Mouse (Mus musculus) liver, embryonic 12.5 days (tissue): ENCODE data around the gene Ltbp4. TPM values are rescaled to one million over a fixed set of nuclear protein-coding genes. Genes with fewer than 3 reads are reported as not detected.
A peak's percentile ranks its signal among the peaks of the same experiment; 100 is the strongest.

Experiments used
- ATAC-seq: fragments of 200-750 bp; cut with Nextera tagmentation; 2 replicates; pipeline ENCODE4 v1.8.0; 2017; ENCODE audit warnings: moderate number of reproducible peaks, mild to moderate bottlenecking, moderate library complexity
- H3K27ac ChIP-seq: fragments of 300-500 bp; sonication (generic); 2 replicates; pipeline ENCODE4 v1.5.1; 2016; ENCODE audit warnings: mild to moderate bottlenecking
- H3K27me3 ChIP-seq: fragments of 300-500 bp; sonication (generic); replicated peaks from 2 replicates; pipeline ENCODE4 v1.6.1; 2016; ENCODE audit warnings: mild to moderate bottlenecking, moderate library complexity
- H3K36me3 ChIP-seq: fragments of 300-500 bp; sonication (generic); 2 replicates; pipeline ENCODE4 v1.6.1; 2016; ENCODE audit warnings: mild to moderate bottlenecking, moderate library complexity
- H3K4me1 ChIP-seq: fragments of 300-500 bp; sonication (generic); 2 replicates; pipeline ENCODE4 v1.6.1; 2016
- H3K4me2 ChIP-seq: fragments of 300-500 bp; sonication (generic); 2 replicates; pipeline ENCODE4 v1.6.1; 2016; ENCODE audit warnings: mild to moderate bottlenecking, moderate library complexity
- H3K4me3 ChIP-seq: fragments of 300-500 bp; sonication (generic); 2 replicates; pipeline ENCODE4 v1.5.1; 2016; ENCODE audit warnings: mild to moderate bottlenecking, moderate library complexity
- H3K9ac ChIP-seq: fragments of 300-500 bp; sonication (generic); 2 replicates; pipeline ENCODE4 v1.6.1; 2016; ENCODE audit warnings: mild to moderate bottlenecking, moderate library complexity
- H3K9me3 ChIP-seq: fragments of 300-500 bp; sonication (generic); replicated peaks from 2 replicates; pipeline ENCODE4 v1.6.1; 2016; ENCODE audit warnings: mild to moderate bottlenecking, moderate library complexity
- WGBS: fragments of 180-500 bp; shearing (Covaris S2); methylation state at CpG from one replicate; pipeline ENCODE4 v1.1.7; 2016; ENCODE audit not compliant: insufficient replicate concordance; 5-methylcytosine and 5-hydroxymethylcytosine counted together
- polyA plus RNA-seq: library from polyadenylated mRNA; unstranded; fragments of >200 nt; fragmentation: Nextera tagmentation; extraction: Ambion mirVana; gene quantifications from 2 replicates; pipeline ENCODE4 v1.2.1, GENCODE M21; 2016

Gene Ltbp4
- polyA plus RNA-seq, result 5.7 TPM in 2 replicates

DNA sequence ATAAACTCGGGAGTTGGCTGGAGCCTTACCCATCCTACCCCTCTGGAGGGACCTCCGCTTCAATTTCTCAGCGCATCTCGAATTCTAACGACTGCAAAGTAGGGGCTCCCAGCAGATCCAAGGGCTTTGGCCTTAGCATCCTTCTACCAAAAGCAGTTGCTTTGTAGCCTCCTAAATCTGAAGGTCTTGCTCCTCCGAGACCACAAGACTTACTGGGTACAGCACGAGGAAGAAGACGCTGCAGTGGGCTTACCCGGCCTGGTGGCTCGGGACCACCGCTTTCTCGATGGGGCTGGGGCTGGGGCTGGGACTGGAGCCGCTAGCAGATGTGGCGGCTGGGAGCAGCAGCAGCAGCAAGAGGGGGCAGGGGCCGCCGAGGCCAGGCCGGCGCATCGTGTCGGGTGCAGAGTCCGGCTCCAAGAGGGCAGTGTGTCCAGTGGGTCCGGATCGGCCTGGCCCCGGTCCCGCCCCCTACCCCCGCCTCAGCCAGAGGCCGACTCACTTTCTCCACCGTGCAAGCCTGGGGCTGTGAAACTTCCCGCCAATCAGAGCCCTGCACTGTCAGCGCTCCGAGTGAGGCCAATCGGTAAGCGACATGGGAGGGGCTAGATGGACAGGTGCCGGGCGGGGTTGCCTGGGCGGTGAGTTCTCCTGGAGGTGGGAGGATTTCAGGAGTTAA, at the start of gene Ltbp4:
Gene Ltbp4 (minus strand): TSS at position 518 of the 679 bp plus-strand sequence.
- peak; percentile 71 for ATAC-seq
- Histone ChIP-seq H3K36me3 (peaks cover 6% of the 10 kb centered on the region), H3K27me3 (peaks cover 83% of the 10 kb centered on the region), H3K4me1 (peaks cover 41% of the 10 kb centered on the region), H3K9me3 (no peaks in the 10 kb centered on the region), H3K4me3 (peak within 1 kb of the TSS; percentile 33), H3K27ac (no peak within 1 kb of the TSS), H3K9ac (no peak within 1 kb of the TSS), H3K4me2 (peak within 1 kb of the TSS; percentile 51)
- 2% methylated on average over 36 of the region's 36 CpGs for WGBS

GRCm38 (mm10) chr7:27384731-27385130, 47.2 kb upstream of the Ltbp4 start:
- Histone ChIP-seq H3K27me3 (peaks cover 34% of the 10 kb centered on the region), H3K27ac (no peak overlapping the region), H3K9me3 (no peaks in the 10 kb centered on the region), H3K4me3 (no peak overlapping the region), H3K4me2 (no peak overlapping the region), H3K36me3 (no peaks in the 10 kb centered on the region), H3K4me1 (peaks cover 20% of the 10 kb centered on the region), H3K9ac (no peak overlapping the region)
- 34% methylated on average over 4 of the region's 4 CpGs for WGBS
- peak; percentile 40; the same call in 1 of the 2 replicates for ATAC-seq

DNA sequence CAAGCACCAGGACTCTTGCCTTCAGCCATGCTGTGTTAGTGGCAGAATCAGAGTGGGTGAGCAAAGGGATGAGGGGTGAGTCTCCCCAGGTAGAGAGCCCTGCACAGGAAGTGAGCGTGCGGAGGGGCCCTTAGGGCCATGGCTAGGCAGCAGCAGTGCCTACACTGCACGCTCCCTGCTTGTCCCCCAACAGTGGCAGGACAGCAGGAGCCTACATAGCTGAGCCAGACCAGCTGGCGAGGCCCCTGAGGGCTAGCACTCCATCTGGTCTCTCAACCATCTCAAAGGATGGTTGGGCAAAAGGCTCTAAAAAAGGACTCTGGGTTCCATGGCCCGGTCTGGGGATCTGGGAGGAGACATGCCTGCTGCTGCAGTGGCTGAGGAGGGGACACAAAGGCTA, 46.6 kb upstream of the Ltbp4 start:
- Histone ChIP-seq H3K4me3 (no peak overlapping the region), H3K9ac (no peak overlapping the region), H3K4me1 (peaks cover 20% of the 10 kb centered on the region), H3K27me3 (peaks cover 36% of the 10 kb centered on the region), H3K27ac (peak overlapping the region; percentile 27; the same call in 1 of the 2 replicates), H3K9me3 (no peaks in the 10 kb centered on the region), H3K4me2 (no peak overlapping the region), H3K36me3 (no peaks in the 10 kb centered on the region)
- ATAC-seq, result no peak
- WGBS, result 68% methylated on average over 5 of the region's 5 CpGs

DNA sequence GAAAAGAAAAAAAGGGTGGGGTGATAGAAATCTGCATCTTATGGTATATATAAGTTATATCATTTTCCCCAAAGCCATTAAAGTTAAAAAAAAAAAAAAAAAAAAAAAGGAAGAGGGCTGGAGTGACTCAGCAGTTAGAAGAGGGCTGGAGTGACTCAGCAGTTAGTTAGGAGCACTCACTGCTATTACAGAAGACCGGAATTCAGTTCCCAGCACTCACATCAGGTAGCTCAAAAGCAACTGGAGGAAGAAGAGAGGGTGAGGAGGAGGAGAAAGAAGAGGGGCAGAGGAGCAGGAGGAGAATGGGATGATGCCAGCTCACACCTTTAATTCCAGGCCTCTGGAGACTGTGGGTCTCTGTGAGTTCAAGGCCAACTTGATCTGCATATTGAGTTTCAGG, 45.7 kb upstream of the Ltbp4 start:
- 47% methylated on average over 1 of the region's 1 CpGs for whole genome bisulfite sequencing
- H3K4me2 ChIP-seq, result no peak overlapping the region
- peaks cover 20% of the 10 kb centered on the region for H3K4me1 ChIP-seq
- H3K27ac ChIP-seq, result peak overlapping the region; percentile 27; the same call in 1 of the 2 replicates
- H3K27me3 ChIP-seq, result peaks cover 44% of the 10 kb centered on the region
- no peak overlapping the region for H3K9ac ChIP-seq
- no peaks in the 10 kb centered on the region for H3K36me3 ChIP-seq
- ATAC-seq, result no peak
- no peak overlapping the region for H3K4me3 ChIP-seq
- H3K9me3 ChIP-seq, result no peaks in the 10 kb centered on the region

- Histone ChIP-seq H3K9me3 (no peaks in the 10 kb centered on the region), H3K4me1 (peaks cover 20% of the 10 kb centered on the region), H3K36me3 (no peaks in the 10 kb centered on the region), H3K9ac (no peak overlapping the region), H3K4me3 (no peak overlapping the region), H3K27me3 (peaks cover 56% of the 10 kb centered on the region), H3K4me2 (no peak overlapping the region), H3K27ac (no peak overlapping the region)
- no peak for ATAC-seq
- WGBS, result 59% methylated on average over 4 of the region's 4 CpGs
These were observed 44.1 kb upstream of the Ltbp4 start for GRCm38 (mm10) chr7:27381560-27381959.

DNA sequence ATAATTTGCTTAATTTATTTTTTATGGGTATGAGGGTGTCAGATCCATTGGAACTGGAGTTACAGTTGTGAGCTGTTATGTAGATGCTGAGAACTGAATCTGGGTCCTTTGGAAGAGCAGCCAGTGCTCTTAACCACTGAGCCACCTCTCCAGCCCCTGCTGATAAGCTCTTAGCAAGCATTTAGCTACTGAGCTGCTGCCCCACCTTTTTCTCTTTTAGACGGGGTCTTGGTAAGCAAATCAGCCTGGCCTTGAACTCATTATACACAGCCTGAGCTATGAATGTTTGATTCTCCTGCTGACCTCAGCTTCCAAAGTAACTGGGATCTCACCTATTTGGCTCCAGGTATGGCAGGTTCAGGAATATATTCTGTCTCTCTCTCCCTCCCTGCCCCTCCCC, 43.5 kb upstream of the Ltbp4 start:
- WGBS, result 16% methylated on average over 1 of the region's 1 CpGs
- ATAC-seq, result no peak

GRCm38 (mm10) chr7:27379836-27380235, 42.3 kb upstream of the Ltbp4 start:
- WGBS, result 68% methylated on average over 6 of the region's 6 CpGs
- Histone ChIP-seq H3K9ac (no peak overlapping the region), H3K27me3 (peaks cover 62% of the 10 kb centered on the region), H3K27ac (no peak overlapping the region), H3K4me3 (no peak overlapping the region), H3K4me2 (no peak overlapping the region), H3K9me3 (no peaks in the 10 kb centered on the region), H3K4me1 (peaks cover 20% of the 10 kb centered on the region), H3K36me3 (no peaks in the 10 kb centered on the region)
- no peak for ATAC-seq

More for the DNA sequence above, 43.5 kb upstream of the Ltbp4 start:
- Histone ChIP-seq H3K27ac (no peak overlapping the region), H3K4me2 (no peak overlapping the region), H3K9ac (no peak overlapping the region), H3K4me1 (peaks cover 20% of the 10 kb centered on the region), H3K36me3 (no peaks in the 10 kb centered on the region), H3K9me3 (no peaks in the 10 kb centered on the region), H3K4me3 (no peak overlapping the region), H3K27me3 (peaks cover 61% of the 10 kb centered on the region)

DNA sequence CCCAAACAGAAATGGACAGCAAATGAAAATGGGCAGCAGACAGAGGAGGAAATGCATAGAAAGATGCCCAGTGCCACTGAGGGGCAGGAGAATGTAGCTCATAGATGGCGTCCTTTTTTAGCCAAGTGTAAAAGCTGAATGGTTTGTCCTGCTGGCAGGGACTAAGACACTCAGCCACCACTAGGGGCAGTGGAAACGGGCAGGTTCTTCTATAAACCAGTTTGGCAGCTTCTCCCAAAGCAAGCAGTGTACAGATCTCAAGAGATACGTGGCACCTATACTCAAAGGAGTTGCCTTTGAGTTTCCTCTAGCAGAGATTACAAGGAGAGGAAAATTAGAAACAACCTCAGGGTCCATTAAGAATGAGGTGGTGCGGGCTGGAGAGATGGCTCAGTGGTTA, 40.9 kb upstream of the Ltbp4 start:
- Histone ChIP-seq H3K27me3 (peaks cover 76% of the 10 kb centered on the region), H3K9me3 (no peaks in the 10 kb centered on the region), H3K27ac (no peak overlapping the region), H3K4me1 (peaks cover 6% of the 10 kb centered on the region), H3K9ac (no peak overlapping the region), H3K4me3 (no peak overlapping the region), H3K36me3 (no peaks in the 10 kb centered on the region), H3K4me2 (no peak overlapping the region)
- no peak for ATAC-seq
- WGBS, result 19% methylated on average over 4 of the region's 4 CpGs

DNA sequence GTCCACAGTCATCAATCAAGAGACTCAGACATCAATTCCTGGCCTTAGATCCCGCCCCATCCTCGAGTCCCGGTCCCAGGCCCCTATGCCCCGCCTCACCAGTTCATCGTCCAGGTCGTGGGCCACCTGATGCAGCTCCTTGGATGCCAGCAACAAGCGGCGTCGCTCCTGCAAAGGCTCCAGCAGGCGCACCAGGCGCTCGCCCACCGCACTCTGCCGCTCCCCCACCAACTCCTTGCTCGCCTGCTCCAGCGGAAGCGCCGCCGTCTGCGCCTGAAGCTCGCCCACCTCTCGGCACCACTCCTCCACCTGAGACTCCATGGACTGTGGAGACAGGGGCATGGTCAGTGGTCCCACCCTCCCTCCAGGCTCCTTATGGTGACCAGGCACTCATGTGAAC, 37.8 kb upstream of the Ltbp4 start:
- ATAC-seq, result no peak
- H3K4me3 ChIP-seq, result no peak overlapping the region
- 0 out of 2 replicates have a peak, but pooled peaks cover 1% of the 10 kb centered on the region for H3K9me3 ChIP-seq
- 6% methylated on average over 22 of the region's 22 CpGs for WGBS
- no peaks in the 10 kb centered on the region for H3K4me1 ChIP-seq
- H3K27ac ChIP-seq, result no peak overlapping the region
- no peak overlapping the region for H3K4me2 ChIP-seq
- no peak overlapping the region for H3K9ac ChIP-seq
- H3K27me3 ChIP-seq, result peaks cover 96% of the 10 kb centered on the region
- H3K36me3 ChIP-seq, result no peaks in the 10 kb centered on the region

DNA sequence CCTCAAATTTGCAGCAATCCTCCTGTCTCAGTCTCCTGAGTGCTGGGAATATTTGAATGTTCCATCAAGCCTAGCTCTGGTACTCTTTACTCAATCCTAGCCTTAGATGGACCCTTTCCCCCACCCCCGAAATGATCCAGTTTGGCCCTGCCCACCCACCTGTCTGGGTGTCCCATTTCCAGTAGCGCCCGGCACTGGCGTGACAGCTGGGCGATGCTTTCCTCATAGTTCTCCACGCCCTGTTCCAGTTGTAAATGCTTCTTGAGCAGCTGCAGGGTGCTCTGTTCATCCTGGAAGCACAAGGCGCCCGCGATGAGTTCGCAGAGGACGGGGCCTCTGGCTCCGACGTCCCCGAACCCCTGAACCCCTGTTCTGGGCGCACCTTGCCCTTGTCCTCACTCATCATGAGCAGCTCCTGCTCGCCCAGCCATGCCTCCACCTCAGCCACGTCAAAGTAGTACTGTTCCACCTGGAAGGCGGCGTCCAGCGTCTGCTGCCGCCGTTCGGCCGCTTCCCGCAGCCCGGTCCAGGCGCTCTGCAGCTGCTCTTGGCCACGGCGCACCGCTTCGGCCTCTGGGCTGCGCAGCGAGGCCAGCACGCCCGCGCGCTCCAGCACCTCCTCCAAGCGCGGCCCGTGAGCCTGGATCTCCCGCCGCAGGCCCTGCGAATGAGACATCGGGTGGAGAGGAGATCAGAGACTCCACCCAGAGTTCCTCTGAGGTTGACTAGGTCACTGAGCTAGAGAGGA, 34.4 kb upstream of the Ltbp4 start:
- Histone ChIP-seq H3K36me3 (no peaks in the 10 kb centered on the region), H3K4me2 (no peak overlapping the region), H3K27ac (no peak overlapping the region), H3K4me1 (peaks cover 6% of the 10 kb centered on the region), H3K9me3 (peaks cover 8% of the 10 kb centered on the region; the same call in 1 of the 2 replicates), H3K4me3 (no peak overlapping the region), H3K27me3 (peaks cover 98% of the 10 kb centered on the region), H3K9ac (no peak overlapping the region)
- WGBS, result 10% methylated on average over 44 of the region's 44 CpGs
- no peak for ATAC-seq

DNA sequence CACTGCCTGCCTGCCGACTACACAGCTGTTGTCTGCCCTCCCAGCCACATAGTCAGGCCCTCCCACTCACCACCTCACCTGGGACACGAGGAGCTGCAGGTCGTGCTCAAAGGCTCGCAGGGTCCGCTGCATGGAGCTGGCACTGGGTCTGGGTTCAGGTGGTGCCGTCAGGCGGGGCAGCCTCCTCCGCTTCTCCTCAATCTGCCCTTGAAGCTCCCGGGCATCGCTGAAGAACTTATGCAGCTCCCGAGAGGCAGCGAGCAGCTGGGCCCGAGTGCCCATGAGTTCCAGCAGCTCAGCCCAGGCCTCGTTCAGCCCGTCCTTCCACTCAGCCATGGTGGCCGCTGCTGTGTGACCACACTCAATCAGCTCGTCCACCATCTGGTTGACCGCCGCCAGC, 31.6 kb upstream of the Ltbp4 start:
- Histone ChIP-seq H3K27ac (no peak overlapping the region), H3K27me3 (peaks cover 100% of the 10 kb centered on the region), H3K9me3 (peaks cover 8% of the 10 kb centered on the region; the same call in 1 of the 2 replicates), H3K9ac (no peak overlapping the region), H3K4me3 (no peak overlapping the region), H3K4me1 (peaks cover 10% of the 10 kb centered on the region), H3K36me3 (no peaks in the 10 kb centered on the region), H3K4me2 (no peak overlapping the region)
- no peak for ATAC-seq
- 74% methylated on average over 19 of the region's 19 CpGs for WGBS

GRCm38 (mm10) chr7:27367976-27368375, 30.5 kb upstream of the Ltbp4 start:
- no peak overlapping the region for H3K27ac ChIP-seq
- no peak overlapping the region for H3K4me3 ChIP-seq
- ATAC-seq, result 0 out of 2 replicates have a peak, but pooled peaks have one; percentile 19
- WGBS, result 6% methylated on average over 11 of the region's 11 CpGs
- peaks cover 14% of the 10 kb centered on the region for H3K4me1 ChIP-seq
- peaks cover 8% of the 10 kb centered on the region; the same call in 1 of the 2 replicates for H3K9me3 ChIP-seq
- H3K27me3 ChIP-seq, result peaks cover 100% of the 10 kb centered on the region
- no peaks in the 10 kb centered on the region for H3K36me3 ChIP-seq
- no peak overlapping the region for H3K9ac ChIP-seq
- peak overlapping the region; percentile 20; the same call in 1 of the 2 replicates for H3K4me2 ChIP-seq
